In the genomic region with DNA sequence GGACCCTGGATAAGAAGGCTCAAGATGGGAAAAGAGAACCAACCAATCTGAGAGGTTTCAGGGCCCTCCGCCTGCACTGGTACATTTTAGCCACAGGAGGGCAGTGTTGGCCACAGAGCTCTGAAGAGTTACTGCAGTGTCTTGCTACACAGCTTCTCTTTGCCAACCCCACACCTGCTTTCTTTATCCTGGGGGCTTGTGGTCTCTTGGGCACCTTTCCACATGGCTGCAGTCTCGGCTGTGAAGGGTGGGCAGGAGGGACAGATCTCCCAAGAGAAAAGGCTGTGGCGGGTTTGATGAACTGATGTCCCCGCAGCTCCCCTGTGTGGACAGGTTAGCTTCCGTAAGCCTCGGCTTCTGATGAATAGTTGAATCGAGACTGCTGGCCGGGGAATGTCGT, we compare ENCODE assay signal across 7 mouse cellular contexts. TPM values are rescaled to one million over a fixed set of nuclear protein-coding genes. Genes with fewer than 3 reads are reported as not detected.
DNase-seq lines count a peak whose midpoint lies in the region; ATAC-seq and TF ChIP-seq lines count a peak whose summit lies in the region.

No protein-coding gene starts in this region.

- DNase-seq in gastrocnemius, postnatal 10 days: peak; percentile 76
- peak; percentile 83 for DNase-seq in induced T-regulatory cell, adult 2 months (ENCODE audit: low read depth)
- DNase-seq in left cerebral cortex, adult 2 months (ENCODE audit: extremely low spot score in 1 of 2, low spot score in 2 of 2): peak; percentile 78 to 88
- peak; percentile 81 for DNase-seq in right cerebral cortex, postnatal 4 days

- peaks cover 5% of the 10 kb centered on the region for H3K4me1 ChIP-seq in cortical plate, adult 2 months (ENCODE audit: control insufficient read depth, insufficient read depth, low read length)

- TF ChIP-seq POLR2A in cortical plate, adult 2 months (IDR thresholded peaks at IDR 0.05; ENCODE audit: extremely low read depth, insufficient read depth, low read length): no peak

- ATAC-seq in activated CD4-positive, CD25-positive, alpha-beta regulatory T cell, adult 4 months: peak; percentile 89
- ATAC-seq in megakaryocyte-erythroid progenitor cell, adult 5-6 weeks (replicated peaks; ENCODE audit: low FRiP score, low TSS enrichment, poor library complexity, severe bottlenecking): peak; percentile 85

- peak overlapping the region; percentile 12; the same call in 1 of the 2 replicates for H3K4me3 ChIP-seq in cortical plate, adult 2 months (ENCODE audit: insufficient read depth, low read length)
- H3K4me3 ChIP-seq in left cerebral cortex, adult 2 months: peak overlapping the region; percentile 25; the same call in 1 of the 2 replicates

- intact Hi-C loops in left cerebral cortex, adult 2 months (cut with DNase I): loop anchor here (1.0 to 5.0 kb wide), 3 partner anchors 39 to 222 kb away; partner anchors contain the start of gene Psma5

- peak; percentile 98 for TF ChIP-seq CTCF in cortical plate, adult 2 months (IDR thresholded peaks at IDR 0.05; ENCODE audit: extremely low read depth, insufficient read depth, low read length)
- peak; percentile 99 for TF ChIP-seq CTCF in left cerebral cortex, adult 2 months (IDR thresholded peaks at IDR 0.05)

- H3K27ac ChIP-seq in cortical plate, adult 2 months (ENCODE audit: insufficient read depth, low read length): no peak overlapping the region
- H3K27ac ChIP-seq in left cerebral cortex, adult 2 months: peak overlapping the region; percentile 32; the same call in 1 of the 2 replicates

RNA-seq across cellular contexts. Expression of gene Gpr61, which starts 10.1 kb away (rescaled TPM):
- not detected for polyA plus RNA-seq in activated CD4-positive, CD25-positive, alpha-beta regulatory T cell, adult 4 months (2017; shearing (Covaris generic))
- 12.3 and 13.2 TPM in 2 replicates for polyA plus RNA-seq in cortical plate, adult 2 months (2012; rRNA removed)
- under 1 TPM; 0.14 to 0.27 TPM for total RNA-seq in gastrocnemius, postnatal 10 days (2021)
- 10 to 100 TPM; 17.0 to 19.0 TPM for total RNA-seq in left cerebral cortex, adult 2 months (2021)
- total RNA-seq in megakaryocyte-erythroid progenitor cell, adult 5-6 weeks (2014; fragmentation: Nextera tagmentation): not detected in 2 replicates
- not detected in 2 replicates for total RNA-seq in megakaryocyte-erythroid progenitor cell, adult 5-6 weeks (2017)

RNA-seq across cellular contexts. Expression of gene Gnai3, which starts 18.9 kb away (rescaled TPM):
- 100 to 1,000 TPM; 109 to 113 TPM for polyA plus RNA-seq in activated CD4-positive, CD25-positive, alpha-beta regulatory T cell, adult 4 months (2017; shearing (Covaris generic))
- 24.9 and 27.0 TPM in 2 replicates for polyA plus RNA-seq in cortical plate, adult 2 months (2012; rRNA removed)
- total RNA-seq in gastrocnemius, postnatal 10 days (2021): 10 to 100 TPM; 28.2 to 33.2 TPM
- total RNA-seq in left cerebral cortex, adult 2 months (2021): 10 to 100 TPM; 26.9 to 28.6 TPM
- 59.5 and 66.7 TPM in 2 replicates for total RNA-seq in megakaryocyte-erythroid progenitor cell, adult 5-6 weeks (2014; fragmentation: Nextera tagmentation)
- total RNA-seq in megakaryocyte-erythroid progenitor cell, adult 5-6 weeks (2017): 114 and 126 TPM in 2 replicates

RNA-seq across cellular contexts. Expression of gene Amigo1, which starts 21.3 kb away (rescaled TPM):
- under 1 TPM; 0.09 to 0.19 TPM for polyA plus RNA-seq in activated CD4-positive, CD25-positive, alpha-beta regulatory T cell, adult 4 months (2017; shearing (Covaris generic))
- polyA plus RNA-seq in cortical plate, adult 2 months (2012; rRNA removed): 43.7 and 49.2 TPM in 2 replicates
- total RNA-seq in gastrocnemius, postnatal 10 days (2021): 10 to 100 TPM; 30.7 to 31.6 TPM
- total RNA-seq in left cerebral cortex, adult 2 months (2021): 10 to 100 TPM; 80.2 to 82.8 TPM
- 1.3 and 2.3 TPM in 2 replicates for total RNA-seq in megakaryocyte-erythroid progenitor cell, adult 5-6 weeks (2014; fragmentation: Nextera tagmentation)
- total RNA-seq in megakaryocyte-erythroid progenitor cell, adult 5-6 weeks (2017): 0.66 and 1.9 TPM in 2 replicates

RNA-seq across cellular contexts. Expression of gene Cyb561d1, which starts 36.2 kb away (rescaled TPM):
- 1 to 10 TPM; 5.9 to 6.9 TPM for polyA plus RNA-seq in activated CD4-positive, CD25-positive, alpha-beta regulatory T cell, adult 4 months (2017; shearing (Covaris generic))
- 15.0 and 16.9 TPM in 2 replicates for polyA plus RNA-seq in cortical plate, adult 2 months (2012; rRNA removed)
- total RNA-seq in gastrocnemius, postnatal 10 days (2021): 1 to 10 TPM; 3.5 to 4.2 TPM
- 10 to 100 TPM; 18.8 to 20.7 TPM for total RNA-seq in left cerebral cortex, adult 2 months (2021)
- total RNA-seq in megakaryocyte-erythroid progenitor cell, adult 5-6 weeks (2014; fragmentation: Nextera tagmentation): 3.8 and 5.0 TPM in 2 replicates
- 3.5 and 4.6 TPM in 2 replicates for total RNA-seq in megakaryocyte-erythroid progenitor cell, adult 5-6 weeks (2017)

RNA-seq across cellular contexts. Expression of gene Atxn7l2, which starts 45.9 kb away (rescaled TPM):
- polyA plus RNA-seq in activated CD4-positive, CD25-positive, alpha-beta regulatory T cell, adult 4 months (2017; shearing (Covaris generic)): 1 to 10 TPM; 4.3 to 7.8 TPM
- polyA plus RNA-seq in cortical plate, adult 2 months (2012; rRNA removed): 36.5 and 43.0 TPM in 2 replicates
- 10 to 100 TPM; 13.2 to 18.4 TPM for total RNA-seq in gastrocnemius, postnatal 10 days (2021)
- 10 to 100 TPM; 30.6 to 32.8 TPM for total RNA-seq in left cerebral cortex, adult 2 months (2021)
- 8.3 and 12.1 TPM in 2 replicates for total RNA-seq in megakaryocyte-erythroid progenitor cell, adult 5-6 weeks (2014; fragmentation: Nextera tagmentation)
- total RNA-seq in megakaryocyte-erythroid progenitor cell, adult 5-6 weeks (2017): 1.9 and 3.2 TPM in 2 replicates

Comparison
In these comparisons a context has a peak if more than half of its experiments do, and no peak if none do; other contexts are left out.
1. RNA of gene Gpr61, which starts 10.1 kb away (total RNA-seq): 17.0 to 19.0 TPM in left cerebral cortex, adult 2 months; 0.14 to 0.27 TPM in gastrocnemius, postnatal 10 days and not detected in megakaryocyte-erythroid progenitor cell, adult 5-6 weeks; every median in the first group is over 10 times any median in the second.
2. RNA of gene Amigo1, which starts 21.3 kb away (total RNA-seq): 80.2 to 82.8 TPM in left cerebral cortex, adult 2 months and 30.7 to 31.6 TPM in gastrocnemius, postnatal 10 days; 0.66 to 2.3 TPM in megakaryocyte-erythroid progenitor cell, adult 5-6 weeks; every median in the first group is over 4 times any median in the second.
3. Peak in every context shown above with its lines, with median percentiles within 50 percentile points of each other: DNase-seq.